Mouse (Mus musculus): ENCODE data around the gene Olfr714. TPM values are rescaled to one million over a fixed set of nuclear protein-coding genes. Genes with fewer than 3 reads are reported as not detected.

The Olfr714 gene
- not detected for polyA plus RNA-seq (2017; shearing (Covaris generic))

GRCm38 (mm10) chr7:107070681-107071080 is at the start of gene Olfr714:
Gene Olfr714, plus strand, starts transcription at chr7:107070981.

GRCm38 (mm10) chr7:107030874-107031273 is 39.9 kb upstream of the Olfr714 start, which contains the start of gene Olfr713:
Gene Olfr713, plus strand, starts transcription at chr7:107031174.

GRCm38 (mm10) chr7:107092920-107093319 is 22.1 kb downstream of the Olfr714 start, which contains the start of gene Olfr17:
Gene Olfr17, plus strand, starts transcription at chr7:107093220.

GRCm38 (mm10) chr7:107110269-107110668 is 39.5 kb downstream of the Olfr714 start, which contains the start of gene Olfr715b:
Gene Olfr715b, minus strand, starts transcription at chr7:107110369.

Other genes starting within 250 kb of the Olfr714 start
- not detected for gene Olfr702, start 237.1 kb upstream of the Olfr714 start, polyA plus RNA-seq (2017; shearing (Covaris generic))
- gene Olfr703, start 227.6 kb upstream of the Olfr714 start, polyA plus RNA-seq (2017; shearing (Covaris generic)), result not detected
- not detected for gene Olfr704, start 207.8 kb upstream of the Olfr714 start, polyA plus RNA-seq (2017; shearing (Covaris generic))
- gene Olfr705, start 194.1 kb upstream of the Olfr714 start, polyA plus RNA-seq (2017; shearing (Covaris generic)), result not detected
- gene Olfr706, start 182.8 kb upstream of the Olfr714 start, polyA plus RNA-seq (2017; shearing (Covaris generic)), result not detected
- gene Olfr707, start 169.7 kb upstream of the Olfr714 start, polyA plus RNA-seq (2017; shearing (Covaris generic)), result not detected
- not detected for gene Olfr1532-ps1, start 163.0 kb upstream of the Olfr714 start, polyA plus RNA-seq (2017; shearing (Covaris generic))
- gene Olfr709-ps1, start 138.8 kb upstream of the Olfr714 start, polyA plus RNA-seq (2017; shearing (Covaris generic)), result not detected
- gene Olfr710, start 122.7 kb upstream of the Olfr714 start, polyA plus RNA-seq (2017; shearing (Covaris generic)), result not detected
- gene Olfr6, start 107.0 kb upstream of the Olfr714 start, polyA plus RNA-seq (2017; shearing (Covaris generic)), result not detected
- not detected for gene Olfr711, start 95.5 kb upstream of the Olfr714 start, polyA plus RNA-seq (2017; shearing (Covaris generic))
- not detected for gene Olfr2, start 64.9 kb upstream of the Olfr714 start, polyA plus RNA-seq (2017; shearing (Covaris generic))
- not detected for gene Olfr713, start 39.8 kb upstream of the Olfr714 start, polyA plus RNA-seq (2017; shearing (Covaris generic))
- gene Olfr17, start 22.2 kb downstream of the Olfr714 start, polyA plus RNA-seq (2017; shearing (Covaris generic)), result not detected
- not detected for gene Olfr715b, start 39.4 kb downstream of the Olfr714 start, polyA plus RNA-seq (2017; shearing (Covaris generic))
- not detected for gene Olfr715, start 60.1 kb downstream of the Olfr714 start, polyA plus RNA-seq (2017; shearing (Covaris generic))
- not detected for gene Olfr716, start 67.3 kb downstream of the Olfr714 start, polyA plus RNA-seq (2017; shearing (Covaris generic))
- not detected for gene Nlrp14, start 96.0 kb downstream of the Olfr714 start, polyA plus RNA-seq (2017; shearing (Covaris generic))
- not detected for gene Rbmxl2, start 138.5 kb downstream of the Olfr714 start, polyA plus RNA-seq (2017; shearing (Covaris generic))